ENCODE assay signal across 25 mouse cellular contexts in genomic region chr12:17040567-17040966, GRCm38 (mm10). TPM values are rescaled to one million over a fixed set of nuclear protein-coding genes. Genes with fewer than 3 reads are reported as not detected.
DNase-seq lines count a peak whose midpoint lies in the region; ATAC-seq and TF ChIP-seq lines count a peak whose summit lies in the region.
"Had no signal": no experiment of that assay in that cellular context is flagged by ENCODE, and none has a peak within 500 bp of the region (broad histone marks: within the 10 kb centered on the region; RNA-seq: fewer than 3 reads in every experiment).

No protein-coding gene starts in this region.

- no peaks in the 10 kb centered on the region for H3K9me3 ChIP-seq in midbrain, embryonic 11.5 days (ENCODE audit: control insufficient read depth, low read length)
- H3K9me3 ChIP-seq in midbrain, embryonic 13.5 days = no peaks in the 10 kb centered on the region
- H3K9me3 ChIP-seq in CH12.LX (replicated peaks; ENCODE audit: low read length) = no peaks in the 10 kb centered on the region
- H3K9me3 ChIP-seq: embryonic facial prominence, embryonic 13.5 days; forebrain, embryonic 13.5 days; heart, embryonic 15.5 days; hindbrain, embryonic 13.5 days had no signal

- TF ChIP-seq RAD21 in CH12.LX (IDR thresholded peaks at IDR 0.05; ENCODE audit: low read depth, low read length) = no peak

- DNase-seq in midbrain, embryonic 11.5 days (ENCODE audit: low spot score, missing footprints) = peak; percentile 64
- peak; percentile 82 for DNase-seq in CH12.LX (ENCODE audit: extremely low read depth)
- DNase-seq in Patski (ENCODE audit: low read depth, low spot score) = peak; percentile 35
- no peak for DNase-seq in kidney, postnatal 4 days
- no peak for DNase-seq in kidney, adult 8-10 months
- no peak for DNase-seq in kidney, postnatal 14 days
- DNase-seq: adrenal gland, postnatal 10 days; cerebellum, adult 11-12 months; cerebellum, adult 9-11 months; cerebellum, postnatal 36 days; forebrain, postnatal 0 days; gastrocnemius, postnatal 36 days; heart, adult 18-20 months; heart, postnatal 14 days; kidney, adult 11 months had no signal

- H3K79me2 ChIP-seq in CH12.LX (replicated peaks; ENCODE audit: control insufficient read depth, extremely low read depth, insufficient read depth, poor library complexity, severe bottlenecking) = no peaks in the 10 kb centered on the region
- no peaks in the 10 kb centered on the region for H3K79me2 ChIP-seq in myocyte (ENCODE audit: control insufficient read depth, insufficient read depth)

- in situ Hi-C loops in CH12.LX (cut with MboI; ENCODE audit: low pct_ligation_motif_present, low pct_unique_long_range_greater_than_20kb, low sequenced_read_pairs) (loop anchor here (25.0 kb wide), 1 partner anchor 328 kb away; no protein-coding TSS in a partner anchor), Patski (cut with MboI; ENCODE audit: low pct_unique_long_range_greater_than_20kb) (no loop called here)

- CTCF ChIA-PET in Patski (lab: Charles Lee) = no interaction called here

- no peak overlapping the region for H3ac ChIP-seq in myocyte (ENCODE audit: control insufficient read depth, insufficient read length)

- no peak for TF ChIP-seq POLR2A in CH12.LX (IDR thresholded peaks at IDR 0.05; ENCODE audit: low read depth, low read length)
- no peak for TF ChIP-seq POLR2A in myocyte (IDR thresholded peaks at IDR 0.05; ENCODE audit: insufficient read length, low read depth)

- no peak overlapping the region for H3K27ac ChIP-seq in midbrain, embryonic 11.5 days (ENCODE audit: low read depth, low read length)
- H3K27ac ChIP-seq in midbrain, embryonic 13.5 days = no peak overlapping the region
- no peak overlapping the region; the same call in 1 of the 2 replicates for H3K27ac ChIP-seq in CH12.LX (ENCODE audit: insufficient read depth, low read depth)
- H3K27ac ChIP-seq: embryonic facial prominence, embryonic 13.5 days; forebrain, embryonic 13.5 days; heart, embryonic 15.5 days; hindbrain, embryonic 13.5 days; hindbrain, postnatal 0 days had no signal

- TF ChIP-seq CTCF in CH12.LX (conservative IDR thresholded peaks at IDR 0.05 in 1 of 2, IDR thresholded peaks at IDR 0.05 in 1 of 2; ENCODE audit: low read depth in 2 of 2, low read length in 2 of 2) (no peak), Patski (IDR thresholded peaks at IDR 0.05) (no peak)

- peak; percentile 87 for TF ChIP-seq EP300 in CH12.LX (IDR thresholded peaks at IDR 0.05; ENCODE audit: low read length)

- POLR2A ChIA-PET in Patski (lab: Charles Lee) = interaction anchor here (0.6 kb wide), 1 partner anchor 455 kb away, joined by 4 read pairs; no protein-coding TSS in a partner anchor

- dilution Hi-C loops in CH12.LX (cut with MboI; ENCODE audit: extremely low pct_ligation_motif_present, extremely low pct_unique_long_range_greater_than_20kb, low sequenced_read_pairs) = no loop called here

- H3K4me3 ChIP-seq in midbrain, embryonic 11.5 days (ENCODE audit: low read depth, low read length) = no peak overlapping the region
- no peak overlapping the region for H3K4me3 ChIP-seq in midbrain, embryonic 13.5 days (replicated peaks)
- no peak overlapping the region for H3K4me3 ChIP-seq in CH12.LX (replicated peaks in 1 of 3; ENCODE audit: low read depth in 2 of 3, low read length in 2 of 3, poor library complexity in 1 of 3)
- H3K4me3 ChIP-seq in myocyte = no peak overlapping the region
- H3K4me3 ChIP-seq: embryonic facial prominence, embryonic 13.5 days; forebrain, embryonic 13.5 days; heart, embryonic 15.5 days; hindbrain, embryonic 13.5 days had no signal

- H3K4me2 ChIP-seq in midbrain, embryonic 11.5 days = no peak overlapping the region
- H3K4me2 ChIP-seq in midbrain, embryonic 13.5 days (replicated peaks) = no peak overlapping the region
- H3K4me2 ChIP-seq in CH12.LX (ENCODE audit: insufficient read depth, low read depth, poor library complexity, severe bottlenecking) = peak overlapping the region; percentile 52
- H3K4me2 ChIP-seq in myocyte (ENCODE audit: low read depth) = peak overlapping the region; percentile 26
- H3K4me2 ChIP-seq: embryonic facial prominence, embryonic 13.5 days; forebrain, embryonic 13.5 days; heart, embryonic 11.5 days; heart, embryonic 15.5 days; hindbrain, embryonic 13.5 days had no signal

- ATAC-seq in midbrain, embryonic 11.5 days (ENCODE audit: low FRiP score) = no peak
- no peak for ATAC-seq in midbrain, embryonic 13.5 days
- ATAC-seq in Patski = no peak
- ATAC-seq: forebrain, embryonic 13.5 days; forebrain, postnatal 0 days; hindbrain, postnatal 0 days had no signal

- H3K9ac ChIP-seq in midbrain, embryonic 11.5 days (ENCODE audit: low read length) = no peak overlapping the region
- H3K9ac ChIP-seq in midbrain, embryonic 13.5 days (replicated peaks) = no peak overlapping the region
- no peak overlapping the region; the same call in 1 of the 2 replicates for H3K9ac ChIP-seq in CH12.LX (ENCODE audit: insufficient read depth, low read depth)
- H3K9ac ChIP-seq: embryonic facial prominence, embryonic 13.5 days; forebrain, embryonic 13.5 days; forebrain, postnatal 0 days; heart, embryonic 15.5 days; hindbrain, embryonic 13.5 days had no signal

- H3K36me3 ChIP-seq in midbrain, embryonic 11.5 days (ENCODE audit: control insufficient read depth, insufficient read depth, low read length) = no peaks in the 10 kb centered on the region
- H3K36me3 ChIP-seq in midbrain, embryonic 13.5 days = no peaks in the 10 kb centered on the region
- H3K36me3 ChIP-seq in CH12.LX (replicated peaks in 1 of 2; ENCODE audit: control insufficient read depth in 1 of 2, insufficient read depth in 1 of 2, low read length in 1 of 2) (no peaks in the 10 kb centered on the region), myocyte (ENCODE audit: control insufficient read depth, insufficient read depth) (no peaks in the 10 kb centered on the region)
- H3K36me3 ChIP-seq: embryonic facial prominence, embryonic 13.5 days; heart, embryonic 15.5 days; hindbrain, embryonic 13.5 days had no signal

- WGBS in midbrain, embryonic 11.5 days = 78% methylated on average over 1 of the region's 1 CpGs
- 59% methylated on average over 1 of the region's 1 CpGs for WGBS in midbrain, embryonic 13.5 days

- H3K27me3 ChIP-seq in midbrain, embryonic 11.5 days (ENCODE audit: control insufficient read depth, insufficient read depth, low read length) = no peaks in the 10 kb centered on the region
- H3K27me3 ChIP-seq in midbrain, embryonic 13.5 days = no peaks in the 10 kb centered on the region
- no peaks in the 10 kb centered on the region for H3K27me3 ChIP-seq in CH12.LX (replicated peaks)
- no peaks in the 10 kb centered on the region for H3K27me3 ChIP-seq in Patski
- H3K27me3 ChIP-seq in myocyte (ENCODE audit: control insufficient read depth, insufficient read depth, insufficient read length) = no peaks in the 10 kb centered on the region
- H3K27me3 ChIP-seq: embryonic facial prominence, embryonic 13.5 days; forebrain, embryonic 13.5 days; heart, embryonic 15.5 days had no signal

- H3K4me1 ChIP-seq in midbrain, embryonic 11.5 days (ENCODE audit: control insufficient read depth, insufficient read depth, low read length) = no peaks in the 10 kb centered on the region
- 0 out of 2 replicates have a peak, but pooled peaks cover 6% of the 10 kb centered on the region for H3K4me1 ChIP-seq in midbrain, embryonic 13.5 days (replicated peaks)
- H3K4me1 ChIP-seq in CH12.LX (ENCODE audit: control insufficient read depth in 1 of 2, insufficient read depth in 2 of 2) = peaks cover 18 to 48% of the 10 kb centered on the region in 2 experiments
- H3K4me1 ChIP-seq: embryonic facial prominence, embryonic 13.5 days; heart, embryonic 15.5 days had no signal

TF ChIP-seq in CH12.LX, 34 proteins besides CTCF, POLR2A, EP300 and RAD21 (continues in another document):
- TF ChIP-seq ZC3H11A (IDR thresholded peaks at IDR 0.05; ENCODE audit: low read depth, low read length) = no peak
- peak; percentile 68; the same call in 1 of the 2 replicates for TF ChIP-seq MAZ (IDR thresholded peaks at IDR 0.05; ENCODE audit: low read depth, low read length)
- TF ChIP-seq SMC3 (IDR thresholded peaks at IDR 0.05; ENCODE audit: low read depth, low read length) = 0 out of 2 replicates have a peak, but pooled peaks have one; percentile 2
- TF ChIP-seq SIN3A (IDR thresholded peaks at IDR 0.05; ENCODE audit: low read length) = 0 out of 2 replicates have a peak, but pooled peaks have one; percentile 55
- peak; percentile 65 for TF ChIP-seq ETS1 (conservative IDR thresholded peaks at IDR 0.05; ENCODE audit: low read depth, low read length)
- 0 out of 2 replicates have a peak, but pooled peaks have one; percentile 54 for TF ChIP-seq MAFK (IDR thresholded peaks at IDR 0.05; ENCODE audit: insufficient replicate concordance, low read length)
- TF ChIP-seq CHD2 (IDR thresholded peaks at IDR 0.05; ENCODE audit: low read length) = peak; percentile 88

TF ChIP-seq in myocyte, 11 proteins besides CTCF, POLR2A, EP300 and RAD21:
- TF ChIP-seq TCF3 (IDR thresholded peaks at IDR 0.05; ENCODE audit: insufficient read length, low read depth) (no peak), TCF12 (IDR thresholded peaks at IDR 0.05; ENCODE audit: insufficient read depth, poor library complexity, severe bottlenecking) (no peak), POLR2AphosphoS2 (IDR thresholded peaks at IDR 0.05; ENCODE audit: insufficient read length, low read depth) (no peak), CEBPB (IDR thresholded peaks at IDR 0.05; ENCODE audit: insufficient read depth, poor library complexity, severe bottlenecking) (no peak), MYOG (IDR thresholded peaks at IDR 0.05; ENCODE audit: control insufficient read depth in 1 of 3, insufficient read depth in 1 of 3, insufficient read length in 2 of 3, low read depth in 2 of 3) (no peak), MAX (IDR thresholded peaks at IDR 0.05; ENCODE audit: low read depth) (no peak), MYOD1 (IDR thresholded peaks at IDR 0.05; ENCODE audit: control insufficient read depth in 1 of 3, insufficient read length in 2 of 3, low read depth in 2 of 3) (no peak), E2F4 (IDR thresholded peaks at IDR 0.05; ENCODE audit: insufficient read depth) (no peak)

RNA-seq across cellular contexts. Expression of gene 2410004P03Rik, which starts 29.0 kb away (rescaled TPM):
- 0.57 and 1.0 TPM in 2 replicates for polyA plus RNA-seq in midbrain, embryonic 11.5 days (2014; fragmentation: Nextera tagmentation; extraction: Ambion mirVana)
- 0.82 and 1.5 TPM in 2 replicates for polyA plus RNA-seq in midbrain, embryonic 13.5 days (2015; fragmentation: Nextera tagmentation; extraction: Ambion mirVana)
- total RNA-seq in CH12.LX (2012; rRNA removed) (not detected in 2 replicates), CH12.LX (2014; rRNA removed) (not detected in 2 replicates)
- polyA plus RNA-seq in CH12.LX (2012; ENCODE audit: insufficient read length, low read depth) (0.09 TPM in 1 of 2 replicates, not detected in the other), Patski (2021) (not detected), myocyte (2012; fragmentation: generic; extraction: Trizol) (0.04 TPM)
- total RNA-seq: adrenal gland, postnatal 4 days; gastrocnemius, adult 8-10 months; gastrocnemius, postnatal 36 days had no signal

RNA-seq across cellular contexts. Expression of gene Pqlc3, which starts 40.4 kb away (rescaled TPM):
- 3.0 and 3.1 TPM in 2 replicates for polyA plus RNA-seq in midbrain, embryonic 11.5 days (2014; fragmentation: Nextera tagmentation; extraction: Ambion mirVana)
- polyA plus RNA-seq in midbrain, embryonic 13.5 days (2015; fragmentation: Nextera tagmentation; extraction: Ambion mirVana) = 1.6 and 2.1 TPM in 2 replicates
- total RNA-seq in CH12.LX (2012; rRNA removed) (6.4 and 8.9 TPM in 2 replicates), CH12.LX (2014; rRNA removed) (23.2 and 31.1 TPM in 2 replicates)
- polyA plus RNA-seq in CH12.LX (2012; ENCODE audit: insufficient read length, low read depth) (12.2 and 17.0 TPM in 2 replicates), Patski (2021) (24.7 TPM), myocyte (2012; fragmentation: generic; extraction: Trizol) (12.6 TPM)

Comparison
In these comparisons a context has a peak if more than half of its experiments do, and no peak if none do; other contexts are left out.
1. DNase-seq: peak in midbrain, embryonic 11.5 days (single experiment), CH12.LX (single experiment) and Patski (single experiment); none in kidney, postnatal 4 days (0 of 2), kidney, adult 8-10 months (0 of 2) and kidney, postnatal 14 days (single experiment).
2. H3K4me2 ChIP-seq: peak in CH12.LX (single experiment) and myocyte (single experiment); none in midbrain, embryonic 11.5 days (single experiment) and midbrain, embryonic 13.5 days (single experiment).